Mouse (Mus musculus): Measurements from ENCODE around the gene Trim63. TPM values are rescaled to one million over a fixed set of nuclear protein-coding genes. Genes with fewer than 3 reads are reported as not detected.
A peak's percentile ranks its signal among the peaks of the same experiment; 100 is the strongest.
"Not testable (repeated sequence)": the region's sequence is repeated elsewhere in the genome, so short reads cannot be mapped to it uniquely, and the experiment has no call there.

The Trim63 gene
- total RNA-seq, 2 experiments from 2014 or later: 238 to 242 TPM

DNA sequence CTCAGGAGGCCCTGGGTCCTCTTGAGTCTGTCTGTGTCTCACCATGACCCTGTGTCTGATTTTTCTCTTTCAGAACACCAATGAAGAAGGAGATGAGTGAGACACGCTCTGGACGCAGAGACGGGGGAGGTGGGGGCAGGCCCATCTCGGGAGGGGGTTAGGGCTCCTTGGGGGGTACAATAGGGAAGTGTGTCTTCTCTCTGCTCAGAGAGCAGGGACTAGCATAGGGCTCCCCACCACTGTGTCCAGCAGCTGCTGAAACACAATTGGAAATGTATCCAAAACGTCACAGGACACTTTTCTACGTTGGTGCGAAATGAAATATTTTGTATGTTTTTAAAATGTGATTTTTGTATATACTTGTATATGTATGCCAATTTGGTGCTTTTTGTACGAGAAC, 13.9 kb downstream of the Trim63 start:
- DNase-seq: no peak
- intact Hi-C loops (cut with DNase I): no loop called here

DNA sequence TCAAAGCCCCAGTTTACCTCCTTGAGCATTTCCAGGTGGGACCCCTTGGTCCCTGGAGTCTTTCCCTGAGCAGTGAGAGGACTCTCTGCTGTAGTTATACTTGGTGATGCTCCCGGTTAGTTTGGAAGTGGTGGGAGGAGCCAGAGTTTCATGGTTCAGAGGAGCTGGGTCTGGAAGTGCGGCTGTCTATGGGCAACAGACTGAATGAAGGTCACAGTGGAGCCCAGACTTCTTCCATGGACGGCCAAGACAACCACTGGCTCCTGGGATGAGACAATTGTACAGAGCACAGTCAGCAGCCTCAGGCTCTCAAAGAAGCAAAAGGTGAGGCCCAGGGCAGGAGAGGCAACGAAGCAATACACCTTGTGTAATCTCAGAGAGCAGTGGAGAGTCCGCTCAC, 15.4 kb downstream of the Trim63 start:
- intact Hi-C loops (cut with DNase I): no loop called here
- no peak for DNase-seq

DNA sequence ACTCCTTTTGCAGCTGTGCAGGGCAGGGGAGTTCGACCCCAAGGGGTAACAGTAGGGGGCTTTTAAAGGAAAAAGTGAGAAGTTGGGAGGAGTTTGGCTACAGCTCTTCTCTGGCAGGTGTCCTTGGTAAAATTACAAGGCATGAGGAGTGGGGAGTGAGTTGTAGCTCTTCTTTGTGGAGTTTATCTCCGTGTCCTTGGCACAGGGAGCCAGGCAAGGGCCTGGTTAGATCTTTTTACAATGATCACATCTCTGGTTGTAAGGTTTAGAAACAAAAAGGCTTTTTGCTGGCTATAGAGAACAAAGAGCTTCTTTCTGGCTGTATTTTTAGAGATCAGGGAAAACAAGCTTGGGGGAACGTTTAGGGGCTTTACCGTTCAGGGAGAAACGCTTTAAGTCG, 26.3 kb downstream of the Trim63 start:
- DNase-seq; intact Hi-C loops (cut with DNase I): not testable (repeated sequence)

DNA sequence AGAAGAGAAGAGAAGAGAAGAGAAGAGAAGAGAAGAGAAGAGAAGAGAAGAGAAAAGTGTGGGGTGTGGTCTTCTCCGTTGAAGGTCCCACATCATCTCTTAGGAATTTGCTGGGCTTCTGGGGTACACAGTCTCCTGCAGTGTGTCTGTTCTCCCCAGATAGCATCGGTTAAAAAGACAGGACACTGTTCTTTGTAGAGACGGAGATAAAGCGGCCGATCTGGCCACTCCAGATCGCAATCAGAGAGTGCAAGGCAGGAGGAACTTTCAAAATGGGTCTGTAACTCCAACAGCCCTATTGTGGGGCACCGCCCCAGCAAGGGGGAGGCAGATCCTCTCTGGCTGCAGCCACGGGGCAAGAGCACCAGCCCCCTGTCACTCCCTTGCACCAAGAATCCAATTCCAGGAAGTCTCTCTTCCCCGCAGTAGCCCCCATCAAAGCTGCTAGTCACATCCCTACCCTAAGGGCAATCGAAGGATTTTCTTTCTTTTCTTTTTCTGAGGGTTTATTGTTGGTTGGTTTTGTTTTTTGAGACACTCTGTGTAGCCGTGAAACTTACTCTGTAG, 27.4 kb downstream of the Trim63 start:
- DNase-seq: no peak
- intact Hi-C loops (cut with DNase I): no loop called here

DNA sequence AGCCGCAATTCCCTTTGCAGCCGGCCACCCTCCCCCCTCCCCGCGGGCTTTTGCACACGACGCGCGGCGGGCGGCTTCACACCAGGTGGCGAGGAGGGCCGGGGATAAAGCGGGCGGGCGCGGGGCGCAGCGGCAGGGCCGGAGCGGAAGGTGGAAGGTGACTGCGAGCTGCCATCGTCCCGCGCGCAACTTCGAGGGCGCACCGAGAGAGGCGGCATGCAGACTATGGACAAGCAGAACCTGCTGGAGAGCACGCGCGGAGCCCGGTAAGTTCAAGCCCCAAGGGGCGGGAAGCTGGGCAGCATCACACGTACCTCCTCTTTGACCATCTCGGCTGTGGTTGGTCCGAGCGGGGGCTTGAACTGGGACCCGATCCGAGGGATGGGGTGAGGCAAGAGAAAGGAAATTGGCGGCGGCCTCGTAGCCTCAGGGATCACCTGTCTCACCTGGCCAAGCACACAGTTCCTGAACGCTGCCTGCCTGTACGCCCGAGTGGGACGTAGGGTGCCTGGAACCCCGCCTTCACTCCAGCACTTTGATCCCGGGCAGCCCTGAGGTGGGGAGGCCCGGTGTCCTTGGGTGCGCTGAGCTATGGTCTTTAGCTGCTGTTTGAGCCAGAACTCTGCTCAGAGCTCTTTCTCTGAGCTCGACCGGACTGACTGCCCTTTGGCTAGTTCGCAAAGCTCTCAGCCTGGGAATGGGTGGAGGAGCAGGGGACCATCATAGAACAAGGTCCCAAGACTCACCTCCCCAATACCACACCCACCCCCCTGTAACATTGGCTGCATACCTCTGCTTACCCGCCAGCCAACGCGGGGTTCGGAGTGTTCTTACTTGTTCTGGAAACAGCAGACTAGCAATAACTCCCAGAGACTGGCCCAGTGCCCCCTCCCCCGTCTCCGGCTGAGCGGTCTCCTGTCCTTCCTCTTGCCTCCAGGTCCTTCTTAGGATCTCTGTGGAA, 28.4 kb downstream of the Trim63 start, which contains the start of gene Slc30a2:
Gene Slc30a2, plus strand, starts transcription at position 111 of the 961 bp plus-strand sequence.
- DNase-seq: no peak
- intact Hi-C loops (cut with DNase I): no loop called here

DNA sequence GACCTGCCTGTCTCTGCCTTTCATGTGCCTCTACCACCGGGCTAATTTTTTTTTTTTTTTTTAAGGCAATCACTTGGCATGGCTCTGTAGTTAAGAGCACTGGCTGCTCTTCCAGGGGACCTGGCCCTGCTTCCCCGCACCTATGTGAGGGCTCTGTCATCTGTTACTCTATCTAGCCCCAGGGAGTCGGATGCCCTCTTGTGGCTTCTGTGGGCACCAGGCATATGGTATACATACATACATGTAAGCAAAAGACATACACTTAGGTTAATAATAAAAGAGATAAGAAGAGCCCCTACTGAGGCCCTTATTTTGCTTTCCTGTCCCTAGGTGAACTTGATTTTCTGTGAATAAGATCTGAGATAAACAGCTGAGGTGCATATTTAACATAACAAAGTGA, 29.7 kb downstream of the Trim63 start:
- intact Hi-C loops (cut with DNase I): no loop called here
- no peak for DNase-seq

DNA sequence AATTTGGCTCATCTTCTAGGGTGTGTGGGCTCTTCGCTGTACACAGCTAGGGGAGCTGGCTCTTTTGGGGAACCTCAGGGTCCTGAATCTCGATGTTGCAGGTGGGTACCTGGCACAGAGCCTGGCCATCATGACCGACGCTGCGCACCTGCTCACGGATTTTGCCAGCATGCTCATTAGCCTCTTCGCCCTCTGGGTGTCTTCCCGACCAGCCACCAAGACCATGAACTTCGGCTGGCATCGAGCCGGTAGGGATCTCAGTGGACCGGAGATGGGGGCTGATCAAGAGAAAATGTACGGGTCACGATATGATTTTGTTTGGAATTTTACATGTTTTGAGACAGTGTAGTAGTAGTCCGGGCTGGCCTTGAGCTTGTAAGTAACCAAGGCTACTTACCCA, 30.9 kb downstream of the Trim63 start:
- DNase-seq: no peak
- intact Hi-C loops (cut with DNase I): no loop called here

DNA sequence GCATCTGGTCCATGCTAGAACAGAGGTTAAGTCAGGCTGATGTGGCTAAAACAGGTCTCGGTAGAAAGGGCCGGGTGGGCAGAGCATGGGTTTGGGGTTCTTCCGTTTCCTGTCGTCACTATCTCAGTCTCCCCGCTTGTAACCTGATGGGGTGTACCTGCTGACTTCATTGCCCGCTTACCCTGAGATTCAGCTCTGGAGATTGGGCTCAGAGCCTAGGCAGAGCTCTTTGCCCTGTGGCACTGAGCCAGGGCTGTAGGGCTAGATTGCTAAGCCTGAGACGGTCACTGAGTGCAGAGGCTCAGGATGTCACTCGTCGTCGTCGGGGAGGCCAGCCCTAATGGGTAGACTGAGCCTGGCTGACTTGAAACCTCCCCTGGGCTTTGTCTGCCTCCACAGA, 33.2 kb downstream of the Trim63 start:
- DNase-seq: peak; percentile 33 to 48
- intact Hi-C loops (cut with DNase I): no loop called here

DNA sequence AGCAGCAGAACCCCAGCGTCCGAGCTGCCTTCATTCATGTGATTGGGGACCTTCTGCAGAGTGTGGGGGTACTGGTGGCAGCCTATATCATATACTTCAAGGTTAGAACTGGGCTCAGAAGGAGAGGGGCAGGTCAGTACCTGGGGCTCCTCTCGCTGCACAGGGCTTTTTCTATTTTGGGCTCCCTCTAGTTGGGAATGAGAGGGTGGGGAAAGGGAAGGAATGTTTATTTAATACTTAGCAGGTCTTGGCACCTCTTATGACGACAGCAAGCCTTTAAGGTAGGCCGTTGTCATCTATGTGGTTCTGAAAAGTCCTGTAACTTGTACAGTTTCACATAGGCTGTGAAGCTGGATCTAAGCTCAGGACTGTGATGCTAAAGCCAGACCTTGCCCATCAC, 33.6 kb downstream of the Trim63 start:
- intact Hi-C loops (cut with DNase I): no loop called here
- DNase-seq: no peak

DNA sequence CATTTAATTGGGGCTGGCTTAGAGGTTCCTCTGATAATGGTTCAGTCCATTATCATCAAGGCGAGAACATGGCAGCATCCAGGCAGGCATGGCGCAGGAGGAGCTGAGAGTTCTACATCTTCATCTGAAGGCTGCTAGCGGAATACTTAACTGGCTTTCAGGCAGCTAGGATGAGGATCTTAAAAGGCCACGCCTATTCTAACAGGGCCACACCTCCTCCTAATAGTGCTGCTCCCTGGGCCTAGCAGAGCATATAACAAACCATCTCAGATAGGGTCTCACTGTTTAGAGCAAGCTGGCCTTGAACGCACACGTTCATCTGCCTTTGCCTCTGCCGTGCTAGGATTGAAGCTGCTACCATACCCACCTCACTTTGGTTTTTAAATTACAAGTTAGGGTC, 34.9 kb downstream of the Trim63 start:
- DNase-seq: no peak
- intact Hi-C loops (cut with DNase I): no loop called here

DNA sequence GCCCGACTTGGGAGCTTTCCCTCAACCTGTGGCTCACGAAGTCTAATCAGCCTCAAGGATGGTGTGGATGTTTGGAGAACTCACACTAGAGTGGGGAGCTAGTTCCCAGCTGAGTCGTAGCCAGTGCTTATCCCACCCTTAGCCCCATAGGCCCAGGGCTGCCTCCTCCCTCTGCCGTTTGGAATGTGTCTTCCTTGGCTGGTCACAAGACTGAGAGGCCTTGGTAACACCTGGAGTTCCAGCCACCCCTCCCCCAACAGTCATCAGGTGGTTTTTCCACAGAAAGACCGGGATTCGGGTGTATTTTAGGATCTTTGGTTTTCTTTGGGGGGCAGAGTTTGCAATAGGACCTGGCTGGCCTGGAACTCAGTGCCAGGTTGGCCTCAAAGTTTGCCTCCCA, 35.7 kb downstream of the Trim63 start:
- DNase-seq: no peak
- intact Hi-C loops (cut with DNase I): no loop called here

DNA sequence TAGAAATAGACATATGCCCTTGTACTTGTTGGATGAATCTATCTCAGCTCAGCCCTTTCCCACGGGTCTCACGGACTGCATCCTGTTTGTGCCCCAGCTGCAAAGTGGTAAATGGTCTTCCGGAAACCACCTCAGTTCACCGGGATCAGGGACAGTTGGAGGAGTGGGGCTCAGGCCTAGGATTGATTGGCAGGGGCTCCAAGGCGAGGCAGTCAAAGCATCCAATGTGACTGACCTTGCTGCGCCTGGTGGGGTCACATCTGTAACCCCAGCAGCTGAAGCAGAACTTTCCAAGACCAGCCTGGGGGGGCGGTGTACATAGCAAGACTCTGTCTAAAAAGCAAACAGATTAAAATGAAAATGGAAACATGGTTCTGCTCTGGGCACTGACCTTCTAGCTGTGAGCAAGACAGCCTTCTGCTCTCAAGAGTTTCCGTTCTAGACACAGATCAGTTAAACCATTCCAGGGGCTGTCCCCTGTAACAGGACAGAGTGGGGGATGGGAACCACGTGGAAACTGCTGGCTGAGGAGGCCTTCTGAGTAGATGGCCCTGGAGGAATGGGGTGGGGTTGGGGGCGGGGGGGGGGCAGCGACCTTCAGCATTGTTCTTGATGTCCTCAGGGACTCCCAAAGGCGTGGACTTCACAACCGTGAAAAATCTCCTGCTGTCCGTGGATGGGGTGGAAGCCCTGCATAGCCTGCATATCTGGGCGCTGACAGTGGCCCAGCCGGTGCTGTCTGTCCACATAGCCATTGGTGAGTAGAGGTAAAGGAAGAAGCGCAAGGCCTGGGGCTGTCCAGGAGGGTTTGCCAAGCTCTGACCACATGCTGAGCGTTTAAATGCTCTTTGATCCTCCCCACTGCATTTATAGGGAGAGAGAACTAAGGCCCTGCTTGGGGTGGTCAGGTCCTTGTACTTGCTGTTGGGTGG, 36.7 kb downstream of the Trim63 start:
- intact Hi-C loops (cut with DNase I): no loop called here
- peak in 1 of 2 experiments; percentile 39 for DNase-seq

DNA sequence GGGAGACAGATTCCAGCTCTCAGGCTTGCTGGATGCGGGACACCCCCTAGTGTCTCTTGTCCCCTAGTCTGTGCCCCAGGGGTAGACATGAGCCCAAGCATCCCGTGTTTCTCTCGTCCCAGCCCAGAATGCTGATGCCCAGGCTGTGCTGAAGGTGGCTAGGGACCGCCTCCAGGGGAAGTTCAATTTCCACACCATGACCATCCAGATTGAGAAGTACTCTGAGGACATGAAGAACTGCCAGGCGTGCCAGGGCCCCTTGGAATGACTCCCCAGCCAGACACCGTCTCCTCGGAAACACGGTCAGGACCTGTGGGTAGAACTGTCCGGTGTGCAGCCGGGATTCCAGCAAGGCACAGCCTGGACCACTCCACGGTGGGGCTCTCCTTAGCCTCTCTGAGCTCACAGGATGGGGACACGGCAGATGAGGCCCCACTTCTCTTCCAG, 37.4 kb downstream of the Trim63 start:
- intact Hi-C loops (cut with DNase I): no loop called here

DNA sequence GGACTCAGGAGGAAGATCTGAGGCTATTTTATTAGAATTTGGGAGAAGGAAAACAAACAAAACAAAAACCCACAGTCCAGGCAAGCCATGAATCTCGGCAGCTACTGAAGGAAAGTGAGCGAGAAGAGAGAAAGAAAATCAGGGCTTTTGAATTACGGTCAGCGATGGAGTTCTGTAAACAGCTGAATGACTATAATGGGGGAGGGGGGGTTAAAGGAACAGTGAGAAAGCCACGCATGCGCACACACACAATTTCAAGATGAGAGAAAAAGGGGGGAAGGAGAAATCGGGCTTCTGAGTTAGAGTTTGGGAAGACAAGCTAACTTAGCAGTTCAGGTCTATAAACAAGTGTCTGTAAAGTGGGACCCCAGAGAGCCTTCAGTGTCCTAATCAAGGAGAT, 38.0 kb downstream of the Trim63 start:
- DNase-seq: no peak
- intact Hi-C loops (cut with DNase I): no loop called here

More for the DNA sequence above, 37.4 kb downstream of the Trim63 start:
- DNase-seq: no peak

DNA sequence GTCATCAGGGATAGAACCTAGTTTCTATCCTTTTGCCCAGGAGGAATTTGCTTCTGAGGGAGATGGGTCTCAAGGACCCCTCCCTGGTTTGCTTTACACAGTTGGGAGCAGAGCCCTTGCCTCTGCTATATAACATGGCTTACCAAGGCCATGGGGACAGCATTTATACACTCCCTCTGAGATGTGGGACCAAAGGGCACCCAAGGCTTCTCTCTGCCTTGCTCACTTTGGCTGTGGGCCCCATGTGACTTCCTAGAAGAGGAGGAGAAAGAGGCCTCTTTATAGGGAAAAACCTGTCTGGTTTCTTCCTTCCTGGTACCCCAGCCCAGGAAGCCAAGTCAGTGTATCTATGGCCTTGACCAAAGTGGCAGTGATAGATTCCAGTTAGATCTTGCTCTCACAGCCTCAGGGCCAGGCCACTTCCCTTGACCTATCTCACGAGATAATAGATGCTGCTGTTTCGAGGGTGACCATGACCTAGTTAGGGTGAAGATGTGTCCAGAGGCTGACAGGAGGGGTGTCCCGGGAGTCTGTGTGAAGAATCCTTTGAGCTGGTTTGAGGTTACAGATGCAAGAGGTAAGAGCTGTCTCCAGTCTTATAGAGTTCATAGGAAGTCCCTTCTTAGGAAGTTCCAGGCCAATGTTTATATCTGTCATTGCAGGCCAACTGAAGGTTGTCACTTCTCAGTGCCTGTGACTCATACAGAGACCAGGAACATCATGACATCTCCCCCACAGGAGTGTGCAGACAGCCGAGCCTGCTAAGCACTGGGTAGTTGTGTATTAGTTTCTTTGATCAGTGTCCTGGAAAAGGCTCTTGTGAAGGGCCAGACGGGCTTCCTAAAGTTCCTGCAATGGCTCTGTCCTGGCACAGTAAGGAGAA, 38.8 kb downstream of the Trim63 start:
- intact Hi-C loops (cut with DNase I): no loop called here
- no peak for DNase-seq

DNA sequence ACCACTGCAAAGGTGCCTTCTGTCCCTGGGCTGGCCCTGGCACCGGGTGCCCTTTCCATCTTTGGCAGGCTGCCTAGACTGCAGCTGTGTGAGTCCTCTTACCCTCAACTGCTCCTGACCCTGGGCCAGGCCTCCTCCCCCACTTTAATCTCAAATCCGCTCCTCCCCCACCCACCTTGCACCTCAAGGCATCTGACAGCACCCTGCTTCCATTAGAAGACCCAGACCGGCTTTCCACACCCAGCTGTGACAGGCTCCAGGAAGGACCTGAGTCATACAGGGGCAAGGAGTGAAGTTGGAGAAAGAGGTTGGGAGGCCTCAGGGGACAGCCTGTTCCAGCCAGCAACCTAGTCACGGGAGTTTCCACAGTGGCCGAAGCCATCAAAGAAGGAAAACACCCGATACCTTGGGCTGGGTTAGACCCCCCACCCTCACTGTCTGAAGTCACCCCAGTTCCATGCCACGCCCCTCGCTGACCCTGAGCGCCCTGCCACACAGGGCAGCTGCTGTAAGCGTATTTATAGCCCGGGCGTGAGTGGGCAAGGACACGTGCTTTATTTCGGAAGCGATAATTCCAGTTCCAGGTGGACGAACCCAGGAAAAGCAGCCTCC, 41.0 kb downstream of the Trim63 start:
- intact Hi-C loops (cut with DNase I): loop anchor here (1.0 to 5.0 kb wide), 3 partner anchors 41 to 84 kb away; partner anchors contain the start of gene Trim63
- peak; percentile 88 to 91 for DNase-seq

DNA sequence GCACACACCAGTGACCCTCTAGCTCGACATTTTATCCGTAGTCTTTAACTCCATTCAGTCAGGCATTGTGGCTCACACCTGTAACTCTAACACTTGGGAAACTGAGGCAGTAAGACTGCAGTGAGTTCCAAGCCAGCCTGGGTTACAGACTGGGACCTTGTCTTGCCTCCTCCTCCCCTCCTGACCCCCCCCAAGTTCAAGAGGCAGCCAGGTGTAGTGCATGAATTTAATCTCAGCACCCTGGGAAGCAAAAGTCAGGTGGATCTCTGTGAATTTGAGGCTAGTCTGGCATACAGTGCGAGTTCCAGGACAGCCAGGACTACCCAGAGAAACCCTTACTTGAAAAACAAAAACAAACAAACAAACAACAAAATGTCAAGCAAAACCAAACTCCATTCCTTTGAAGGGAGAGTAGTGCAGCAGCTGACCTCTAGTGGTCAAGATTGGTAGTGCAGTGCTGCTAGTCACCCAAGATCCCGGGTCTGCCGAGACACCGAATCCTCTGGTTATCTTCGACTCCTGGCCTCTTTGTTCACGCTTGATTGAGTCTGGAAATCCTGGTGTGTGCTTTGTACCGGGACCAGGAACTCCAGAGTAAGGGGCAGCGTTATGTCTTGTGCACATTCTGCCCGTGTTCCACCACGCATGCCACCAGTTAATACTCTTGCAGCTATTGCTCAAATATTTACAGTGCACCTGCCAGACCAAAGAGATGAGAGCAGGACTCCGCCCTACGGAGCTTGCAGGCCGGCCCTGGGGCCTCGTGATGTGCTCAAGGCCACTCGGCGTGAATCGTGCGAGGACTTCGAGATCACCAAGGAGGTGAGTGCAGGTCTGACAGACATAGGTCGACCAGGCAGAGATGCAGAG, 41.9 kb downstream of the Trim63 start:
- intact Hi-C loops (cut with DNase I): loop anchor here (1.0 to 5.0 kb wide), 3 partner anchors 42 to 85 kb away; partner anchors contain the start of gene Trim63
- peak; percentile 79 to 88 for DNase-seq

DNA sequence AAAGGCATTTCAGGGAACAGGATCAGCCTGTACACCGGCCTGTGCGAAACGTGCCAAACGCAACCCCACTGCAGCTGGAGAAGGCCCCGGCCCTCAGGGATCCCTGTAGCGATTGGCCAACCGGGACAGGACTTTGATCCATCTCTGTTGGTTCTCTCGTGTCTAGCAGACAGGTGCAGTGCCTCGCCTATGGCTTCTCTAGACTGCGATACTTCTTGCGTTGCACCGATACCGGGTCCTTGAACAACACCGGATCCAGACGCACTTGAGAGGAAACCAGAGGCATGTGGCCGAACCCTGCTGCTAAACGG, 42.5 kb downstream of the Trim63 start:
- intact Hi-C loops (cut with DNase I): loop anchor here (2.0 to 5.0 kb wide), 2 partner anchors 43 to 85 kb away; partner anchors contain the start of gene Trim63
- DNase-seq: no peak

All from heart, postnatal 10 days (tissue).